Mouse (Mus musculus) liver, adult 2 months (tissue): ENCODE data around the gene Gm15155. TPM values are rescaled to one million over a fixed set of nuclear protein-coding genes. Genes with fewer than 3 reads are reported as not detected.
"Not testable (repeated sequence)": the region's sequence is repeated elsewhere in the genome, so short reads cannot be mapped to it uniquely, and the experiment has no call there.

Experiments used
- DNase-seq: peaks from one replicate; pipeline ENCODE4 v3.0.0-alpha.2; 2011; ENCODE audit warnings: low read depth, low spot score; ENCODE audit errors: extremely low read depth
- H3K27ac ChIP-seq: fragments of 200-500 bp; replicated peaks from 2 replicates; pipeline ENCODE4 v1.5.1; 2012; ENCODE audit warnings: low read depth, mild to moderate bottlenecking, control low read depth, inconsistent platforms, low read length; ENCODE audit not compliant: insufficient read depth
- H3K27me3 ChIP-seq: fragments of 200-500 bp; 2 replicates; pipeline ENCODE4 v1.6.1; 2012; ENCODE audit warnings: mild to moderate bottlenecking, moderate library complexity, low read length, inconsistent platforms; ENCODE audit not compliant: control insufficient read depth, insufficient read depth
- H3K36me3 ChIP-seq: fragments of 200-500 bp; 2 replicates; pipeline ENCODE4 v1.6.1; 2012; ENCODE audit warnings: low read length, inconsistent platforms; ENCODE audit not compliant: control insufficient read depth, insufficient read depth
- H3K4me1 ChIP-seq: fragments of 200-500 bp; 2 replicates; pipeline ENCODE4 v1.6.1; 2011; ENCODE audit warnings: low read length; ENCODE audit not compliant: control insufficient read depth, insufficient read depth
- H3K4me3 ChIP-seq: fragments of 200-500 bp; 2 replicates; pipeline ENCODE4 v1.5.1; 2011; ENCODE audit warnings: low read depth, mild to moderate bottlenecking, control low read depth, low read length, moderate library complexity; ENCODE audit not compliant: insufficient read depth
- H3K79me2 ChIP-seq: fragments of 200-500 bp; 2 replicates; pipeline ENCODE4 v1.6.1; 2012; ENCODE audit warnings: inconsistent platforms, mild to moderate bottlenecking, low read length, moderate library complexity; ENCODE audit not compliant: control insufficient read depth, insufficient read depth
- H3K9ac ChIP-seq: fragments of 200-500 bp; 2 replicates; pipeline ENCODE4 v1.6.1; 2012; ENCODE audit warnings: low read depth, mild to moderate bottlenecking, control low read depth, inconsistent platforms, low read length
- CTCF ChIP-seq: fragments of 200-500 bp; IDR thresholded peaks from 2 replicates; pipeline ENCODE4 v1.5.1; 2011; ENCODE audit warnings: low read depth, low read length, control low read depth
- POLR2A ChIP-seq: fragments of 200-500 bp; IDR thresholded peaks from 2 replicates; pipeline ENCODE4 v1.6.1; 2011; ENCODE audit warnings: low read length, control low read depth; ENCODE audit not compliant: insufficient read depth; ENCODE audit errors: extremely low read depth
- WGBS: fragments of 180-500 bp; shearing (Covaris S2); methylation state at CpG from one replicate; pipeline ENCODE4 v1.1.7; 2018; 5-methylcytosine and 5-hydroxymethylcytosine counted together
- polyA plus RNA-seq: library from polyadenylated mRNA; depleted of rRNA; stranded (reverse); fragments of >200 nt; gene quantifications from 2 replicates; pipeline ENCODE4 v1.2.3, GENCODE M21; 2012; rRNA removed
- total RNA-seq: library from RNA; depleted of rRNA; stranded (reverse); fragments of >200 nt; gene quantifications from 2 replicates; pipeline ENCODE4 v1.2.3, GENCODE M21; 2014; rRNA removed

Gm15155 gene
- total and polyA plus RNA-seq, 2 experiments: not detected

DNA sequence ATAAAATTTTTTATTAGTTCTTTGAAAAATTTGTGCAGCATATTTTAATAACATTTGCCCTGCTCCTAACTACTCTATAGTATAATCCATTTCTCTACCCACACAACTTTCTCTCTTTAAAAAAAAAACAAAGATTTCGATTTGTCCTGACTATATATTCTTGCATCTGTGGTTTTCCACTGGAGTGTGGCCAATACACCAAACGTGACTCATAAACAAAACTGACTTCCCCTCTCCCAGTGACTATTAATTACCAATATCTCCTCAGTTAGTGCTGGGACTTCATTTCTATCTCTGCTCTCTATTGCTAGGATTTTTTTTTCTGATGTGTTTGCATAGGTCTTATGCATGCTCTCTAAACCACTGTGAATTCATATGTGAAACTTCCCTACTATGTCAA lies 531.2 kb downstream of the Gm15155 start:
- no peak for DNase-seq
- no peaks in the 10 kb centered on the region for H3K27me3 ChIP-seq
- 43% methylated on average over 2 of the region's 2 CpGs for WGBS
- no peak overlapping the region for H3K9ac ChIP-seq
- H3K27ac ChIP-seq: no peak overlapping the region
- no peak for TF ChIP-seq CTCF
- no peak for TF ChIP-seq POLR2A
- no peaks in the 10 kb centered on the region for H3K79me2 ChIP-seq
- no peaks in the 10 kb centered on the region for H3K36me3 ChIP-seq
- H3K4me3 ChIP-seq: no peak overlapping the region
- no peaks in the 10 kb centered on the region for H3K4me1 ChIP-seq

DNA sequence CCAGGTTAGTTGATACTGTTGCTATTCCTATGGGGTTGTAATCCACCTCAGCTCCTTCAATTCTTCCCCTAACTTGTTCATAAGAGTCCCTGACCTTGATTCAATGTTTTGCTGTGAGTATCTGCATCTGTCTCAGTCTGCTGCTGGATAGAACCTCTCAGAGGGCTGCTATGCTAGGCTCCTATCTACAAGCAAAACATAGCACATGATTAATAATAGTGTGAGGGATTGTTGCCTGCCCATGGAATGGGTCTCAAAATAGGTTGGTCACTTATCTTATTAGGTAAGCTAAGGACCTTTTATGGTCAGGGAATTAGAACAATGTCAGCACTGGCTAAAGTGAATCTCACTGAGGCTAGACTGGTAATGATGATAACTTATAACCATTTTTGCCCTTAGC lies 547.0 kb downstream of the Gm15155 start:
- Histone ChIP-seq H3K27me3 (no peaks in the 10 kb centered on the region), H3K36me3 (no peaks in the 10 kb centered on the region), H3K4me3 (no peak overlapping the region), H3K4me1 (no peaks in the 10 kb centered on the region), H3K79me2 (no peaks in the 10 kb centered on the region), H3K27ac (no peak overlapping the region), H3K9ac (no peak overlapping the region)
- DNase-seq: no peak
- TF ChIP-seq POLR2A: no peak
- no peak for TF ChIP-seq CTCF

DNA sequence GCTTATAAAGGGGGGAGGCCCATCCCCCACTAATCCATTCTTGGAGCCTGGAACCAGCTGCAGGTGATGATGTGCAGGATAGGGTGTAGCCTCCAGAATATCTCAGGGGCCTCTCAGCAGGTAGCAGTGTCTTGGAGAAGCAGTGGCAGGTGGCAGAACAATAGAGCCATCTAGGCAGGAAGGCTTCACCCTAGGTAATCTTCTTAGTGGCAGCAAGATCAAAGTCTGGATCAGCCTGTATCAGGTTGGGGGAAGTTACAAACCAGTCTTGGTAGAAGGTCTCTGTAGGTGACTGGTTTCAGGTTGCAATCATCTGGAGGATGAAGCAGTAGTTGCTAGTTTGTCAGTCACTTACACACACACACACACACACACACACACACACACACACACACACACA lies 679.3 kb downstream of the Gm15155 start:
- H3K4me1 ChIP-seq, H3K4me3 ChIP-seq, H3K27me3 ChIP-seq, H3K27ac ChIP-seq, H3K79me2 ChIP-seq, DNase-seq, H3K36me3 ChIP-seq, H3K9ac ChIP-seq: not testable (repeated sequence)

Other genes starting within 250 kb of the Gm15155 start
- 0.07 TPM in 1 of 2 replicates, not detected in the other for gene Ptchd1, start 927 bp upstream of the Gm15155 start, total RNA-seq
- not detected in 2 replicates for gene Ptchd1, start 927 bp upstream of the Gm15155 start, polyA plus RNA-seq